Comparison of ENCODE assay signal across 10 mouse cellular contexts in genomic region chr5:88584061-88584460, GRCm38 (mm10). TPM values are rescaled to one million over a fixed set of nuclear protein-coding genes. Genes with fewer than 3 reads are reported as not detected.
DNase-seq lines count a peak whose midpoint lies in the region; ATAC-seq and TF ChIP-seq lines count a peak whose summit lies in the region.
"Had no signal": no experiment of that assay in that cellular context is flagged by ENCODE, and none has a peak within 500 bp of the region (broad histone marks: within the 10 kb centered on the region; RNA-seq: fewer than 3 reads in every experiment).

No protein-coding gene starts in this region.

- H3K4me1 ChIP-seq in neural tube, embryonic 15.5 days: peaks cover 43% of the 10 kb centered on the region
- peaks cover 9% of the 10 kb centered on the region for H3K4me1 ChIP-seq in lung, postnatal 0 days (ENCODE audit: insufficient read depth, low read depth, low read length)
- no peaks in the 10 kb centered on the region for H3K4me1 ChIP-seq in thymus, adult 2 months (replicated peaks; ENCODE audit: control insufficient read depth, insufficient read depth, low read length)

- WGBS in neural tube, embryonic 15.5 days: 12% methylated on average over 9 of the region's 9 CpGs
- WGBS in lung, postnatal 0 days: 52% methylated on average over 9 of the region's 9 CpGs
- 86% methylated on average over 9 of the region's 9 CpGs for WGBS in thymus, adult 2 months

- DNase-seq in adrenal gland, postnatal 14 days: peak; percentile 46
- DNase-seq in adrenal gland, postnatal 25 days: no peak
- peak; percentile 37 for DNase-seq in 3T3-L1 (ENCODE audit: low read depth, low spot score)
- peak; percentile 47 for DNase-seq in embryo, embryonic 11 days
- DNase-seq in layer of hippocampus, adult 2 months (ENCODE audit: low spot score in 2 of 2): peak in 1 of 2 experiments; percentile 51
- DNase-seq in lung, postnatal 0 days (ENCODE audit: low spot score): no peak
- no peak for DNase-seq in thymus, adult 2 months
- DNase-seq: liver, embryonic 13.5 days had no signal

- H3K9ac ChIP-seq in neural tube, embryonic 15.5 days (replicated peaks): peak overlapping the region; percentile 67
- H3K9ac ChIP-seq in lung, postnatal 0 days (replicated peaks; ENCODE audit: low read depth): no peak overlapping the region
- H3K9ac ChIP-seq: liver, embryonic 13.5 days had no signal

- peak overlapping the region; percentile 71 for H3K4me2 ChIP-seq in neural tube, embryonic 15.5 days
- H3K4me2 ChIP-seq in lung, postnatal 0 days (replicated peaks; ENCODE audit: low read depth, low read length): no peak overlapping the region
- H3K4me2 ChIP-seq: liver, embryonic 13.5 days had no signal

- peak overlapping the region; percentile 87 for H3K4me3 ChIP-seq in layer of hippocampus, adult 2 months
- H3K4me3 ChIP-seq in neural tube, embryonic 15.5 days (replicated peaks): peak overlapping the region; percentile 68
- no peak overlapping the region for H3K4me3 ChIP-seq in lung, postnatal 0 days (ENCODE audit: low read depth, low read length)
- H3K4me3 ChIP-seq in thymus, adult 2 months (ENCODE audit: control insufficient read depth, insufficient read depth, low read length): no peak overlapping the region
- H3K4me3 ChIP-seq: liver, embryonic 13.5 days had no signal

- H3K27ac ChIP-seq in layer of hippocampus, adult 2 months: peak overlapping the region; percentile 93
- H3K27ac ChIP-seq in neural tube, embryonic 15.5 days (replicated peaks): peak overlapping the region; percentile 80
- no peak overlapping the region for H3K27ac ChIP-seq in lung, postnatal 0 days (ENCODE audit: low read length)
- H3K27ac ChIP-seq in thymus, adult 2 months (ENCODE audit: control insufficient read depth, insufficient read depth, low read length): no peak overlapping the region
- H3K27ac ChIP-seq: liver, embryonic 13.5 days had no signal

- TF ChIP-seq EP300 in lung, postnatal 0 days (IDR thresholded peaks at IDR 0.05): no peak

- H3K36me3 ChIP-seq in neural tube, embryonic 15.5 days: no peaks in the 10 kb centered on the region
- no peaks in the 10 kb centered on the region for H3K36me3 ChIP-seq in lung, postnatal 0 days (ENCODE audit: insufficient read depth, low read length)
- no peaks in the 10 kb centered on the region for H3K36me3 ChIP-seq in thymus, adult 2 months (ENCODE audit: control insufficient read depth, insufficient read depth, low read length)
- H3K36me3 ChIP-seq: liver, embryonic 13.5 days had no signal

- TF ChIP-seq CTCF in layer of hippocampus, adult 2 months (conservative IDR thresholded peaks at IDR 0.05): no peak
- TF ChIP-seq CTCF in lung, postnatal 0 days (IDR thresholded peaks at IDR 0.05): no peak
- no peak for TF ChIP-seq CTCF in thymus, adult 2 months (IDR thresholded peaks at IDR 0.05; ENCODE audit: borderline replicate concordance, control insufficient read depth, extremely low read depth, insufficient read depth, low read length, poor library complexity)

- no peaks in the 10 kb centered on the region for H3K9me3 ChIP-seq in neural tube, embryonic 15.5 days (replicated peaks)
- H3K9me3 ChIP-seq in lung, postnatal 0 days (ENCODE audit: low read length): no peaks in the 10 kb centered on the region
- H3K9me3 ChIP-seq: liver, embryonic 13.5 days had no signal

- peak; percentile 56 for ATAC-seq in neural tube, embryonic 15.5 days (ENCODE audit: low FRiP score)
- no peak for ATAC-seq in lung, postnatal 0 days

- H3K27me3 ChIP-seq in neural tube, embryonic 15.5 days (replicated peaks): no peaks in the 10 kb centered on the region
- H3K27me3 ChIP-seq in lung, postnatal 0 days (replicated peaks; ENCODE audit: insufficient read depth, low read length): no peaks in the 10 kb centered on the region
- H3K27me3 ChIP-seq in thymus, adult 2 months (ENCODE audit: control insufficient read depth, insufficient read depth, low read length): no peaks in the 10 kb centered on the region
- H3K27me3 ChIP-seq: liver, embryonic 13.5 days had no signal

- TF ChIP-seq POLR2A in thymus, adult 2 months (IDR thresholded peaks at IDR 0.05; ENCODE audit: control insufficient read depth, extremely low read depth, insufficient read depth, low read length, poor library complexity): no peak

RNA-seq across cellular contexts. Expression of gene Rufy3, which starts 19.2 kb away (rescaled TPM):
- total RNA-seq in adrenal gland, postnatal 14 days (2021): 24.2 and 30.6 TPM in 2 replicates
- 31.1 and 41.5 TPM in 2 replicates for total RNA-seq in adrenal gland, postnatal 25 days (2021)
- 100 to 1,000 TPM; 169 TPM for total RNA-seq in layer of hippocampus, adult 2 months (2021)
- 201 and 259 TPM in 2 replicates for polyA plus RNA-seq in neural tube, embryonic 15.5 days (2015; fragmentation: Nextera tagmentation; extraction: Ambion mirVana)
- polyA plus RNA-seq in lung, postnatal 0 days (2015; fragmentation: Nextera tagmentation; extraction: Ambion mirVana): 7.5 and 8.4 TPM in 2 replicates
- polyA plus RNA-seq in thymus, adult 2 months (2012; rRNA removed): 6.4 and 7.8 TPM in 2 replicates

RNA-seq across cellular contexts. Expression of gene Utp3, which starts 29.8 kb away (rescaled TPM):
- 34.8 and 43.2 TPM in 2 replicates for total RNA-seq in adrenal gland, postnatal 14 days (2021)
- 36.8 and 37.2 TPM in 2 replicates for total RNA-seq in adrenal gland, postnatal 25 days (2021)
- total RNA-seq in layer of hippocampus, adult 2 months (2021): 10 to 100 TPM; 29.2 to 30.3 TPM
- 44.4 and 58.6 TPM in 2 replicates for polyA plus RNA-seq in neural tube, embryonic 15.5 days (2015; fragmentation: Nextera tagmentation; extraction: Ambion mirVana)
- polyA plus RNA-seq in lung, postnatal 0 days (2015; fragmentation: Nextera tagmentation; extraction: Ambion mirVana): 36.4 and 44.0 TPM in 2 replicates
- polyA plus RNA-seq in thymus, adult 2 months (2012; rRNA removed): 19.0 and 21.3 TPM in 2 replicates

RNA-seq across cellular contexts. Expression of gene Jchain, which starts 56.4 kb away (rescaled TPM):
- total RNA-seq in adrenal gland, postnatal 14 days (2021): 0.98 and 1.5 TPM in 2 replicates
- 0.27 TPM in 1 of 2 replicates, not detected in the other for total RNA-seq in adrenal gland, postnatal 25 days (2021)
- under 1 TPM; 0.31 to 0.42 TPM for total RNA-seq in layer of hippocampus, adult 2 months (2021)
- 0.26 and 0.33 TPM in 2 replicates for polyA plus RNA-seq in neural tube, embryonic 15.5 days (2015; fragmentation: Nextera tagmentation; extraction: Ambion mirVana)
- polyA plus RNA-seq in lung, postnatal 0 days (2015; fragmentation: Nextera tagmentation; extraction: Ambion mirVana): 0.19 TPM in 1 of 2 replicates, not detected in the other
- 40.8 and 79.5 TPM in 2 replicates for polyA plus RNA-seq in thymus, adult 2 months (2012; rRNA removed)
- total RNA-seq: common myeloid progenitor, adult 5-6 weeks had no signal

Comparison
In these comparisons a context has a peak if more than half of its experiments do, and no peak if none do; other contexts are left out.
1. DNase-seq: peak in adrenal gland, postnatal 14 days (single experiment), 3T3-L1 (single experiment) and embryo, embryonic 11 days (single experiment); none in adrenal gland, postnatal 25 days (single experiment), lung, postnatal 0 days (single experiment) and thymus, adult 2 months (single experiment).
2. H3K27ac ChIP-seq: peak in layer of hippocampus, adult 2 months (single experiment) and neural tube, embryonic 15.5 days (single experiment); none in lung, postnatal 0 days (single experiment) and thymus, adult 2 months (single experiment).
3. H3K4me3 ChIP-seq: peak in layer of hippocampus, adult 2 months (single experiment) and neural tube, embryonic 15.5 days (single experiment); none in lung, postnatal 0 days (single experiment) and thymus, adult 2 months (single experiment).